12 mouse cellular contexts compared by ENCODE assay signal in genomic region chr7:100788291-100788690, GRCm38 (mm10).
DNase-seq lines count a peak whose midpoint lies in the region; ATAC-seq and TF ChIP-seq lines count a peak whose summit lies in the region.
"Had no signal": no experiment of that assay in that cellular context is flagged by ENCODE, and none has a peak within 500 bp of the region (broad histone marks: within the 10 kb centered on the region; RNA-seq: fewer than 3 reads in every experiment).

No protein-coding gene starts in this region.

- TF ChIP-seq CTCF in liver, adult 2 months (IDR thresholded peaks at IDR 0.05; ENCODE audit: low read depth, low read length), result no peak

- H3K27me3 ChIP-seq in liver, adult 2 months (ENCODE audit: control insufficient read depth, insufficient read depth, low read length), result no peaks in the 10 kb centered on the region
- no peaks in the 10 kb centered on the region for H3K27me3 ChIP-seq in liver, embryonic 11.5 days (replicated peaks; ENCODE audit: control insufficient read depth, insufficient read depth, low read length)
- H3K27me3 ChIP-seq: heart, embryonic 15.5 days; lung, embryonic 15.5 days; midbrain, embryonic 15.5 days had no signal

- H3K9ac ChIP-seq in liver, adult 2 months (ENCODE audit: low read depth, low read length), result no peak overlapping the region
- H3K9ac ChIP-seq in liver, embryonic 11.5 days (ENCODE audit: low read depth, low read length), result no peak overlapping the region
- H3K9ac ChIP-seq: heart, embryonic 15.5 days; lung, embryonic 15.5 days; midbrain, embryonic 15.5 days had no signal

- peak; percentile 23 for DNase-seq in adrenal gland, postnatal 14 days
- no peak for DNase-seq in adrenal gland, adult 8-10 months
- DNase-seq in liver, adult 2 months (ENCODE audit: extremely low read depth, low read depth, low spot score), result peak; percentile 50
- DNase-seq in liver, embryonic 11.5 days (ENCODE audit: low spot score), result no peak
- DNase-seq in gastrocnemius, postnatal 10 days, result peak; percentile 29
- DNase-seq in kidney, postnatal 10 days, result peak; percentile 22
- DNase-seq in embryo, embryonic 9.5 days (ENCODE audit: extremely low spot score), result no peak
- DNase-seq in frontal cortex, postnatal 36 days (ENCODE audit: low spot score in 2 of 2), result no peak

- no peaks in the 10 kb centered on the region for H3K36me3 ChIP-seq in liver, adult 2 months (ENCODE audit: control insufficient read depth, insufficient read depth, low read length)
- no peaks in the 10 kb centered on the region for H3K36me3 ChIP-seq in liver, embryonic 11.5 days (ENCODE audit: control insufficient read depth, insufficient read depth, low read length)
- H3K36me3 ChIP-seq: heart, embryonic 15.5 days; lung, embryonic 15.5 days; midbrain, embryonic 15.5 days had no signal

- 16% methylated on average over 1 of the region's 1 CpGs for WGBS in liver, adult 2 months
- WGBS in liver, embryonic 11.5 days, result 82% methylated on average over 1 of the region's 1 CpGs

- TF ChIP-seq POLR2A in liver, adult 2 months (IDR thresholded peaks at IDR 0.05; ENCODE audit: extremely low read depth, insufficient read depth, low read length), result no peak

- peaks cover 3% of the 10 kb centered on the region; the same call in 1 of the 2 replicates for H3K4me1 ChIP-seq in liver, adult 2 months (ENCODE audit: control insufficient read depth, insufficient read depth, low read length)
- peaks cover 10% of the 10 kb centered on the region; the same call in 1 of the 2 replicates for H3K4me1 ChIP-seq in liver, embryonic 11.5 days (replicated peaks; ENCODE audit: control insufficient read depth, insufficient read depth, low read length)
- H3K4me1 ChIP-seq: lung, embryonic 15.5 days; midbrain, embryonic 15.5 days had no signal

- no peak overlapping the region for H3K4me2 ChIP-seq in liver, embryonic 11.5 days
- H3K4me2 ChIP-seq: heart, embryonic 15.5 days; lung, embryonic 15.5 days; midbrain, embryonic 15.5 days had no signal

- H3K4me3 ChIP-seq in liver, adult 2 months (ENCODE audit: insufficient read depth, low read depth, low read length), result no peak overlapping the region
- no peak overlapping the region for H3K4me3 ChIP-seq in liver, embryonic 11.5 days (ENCODE audit: low read depth, low read length)
- H3K4me3 ChIP-seq: heart, embryonic 15.5 days; lung, embryonic 15.5 days; midbrain, embryonic 15.5 days had no signal

- H3K79me2 ChIP-seq in liver, adult 2 months (ENCODE audit: control insufficient read depth, insufficient read depth, low read length), result peaks cover 2% of the 10 kb centered on the region; the same call in 1 of the 2 replicates

- H3K9me3 ChIP-seq in liver, embryonic 11.5 days (ENCODE audit: control insufficient read depth, low read length), result no peaks in the 10 kb centered on the region
- H3K9me3 ChIP-seq: heart, embryonic 15.5 days; lung, embryonic 15.5 days; midbrain, embryonic 15.5 days had no signal

- no peak overlapping the region for H3K27ac ChIP-seq in liver, adult 2 months (replicated peaks; ENCODE audit: insufficient read depth, low read depth, low read length)
- H3K27ac ChIP-seq in liver, embryonic 11.5 days (ENCODE audit: low read depth, low read length), result no peak overlapping the region
- H3K27ac ChIP-seq: heart, embryonic 15.5 days; lung, embryonic 15.5 days; midbrain, embryonic 15.5 days had no signal

- ATAC-seq in liver, embryonic 11.5 days (replicated peaks; ENCODE audit: low FRiP score), result no peak
- ATAC-seq: intestine, embryonic 16.5 days; midbrain, embryonic 15.5 days had no signal

Comparison
In these comparisons a context has a peak if more than half of its experiments do, and no peak if none do; other contexts are left out.
1. DNase-seq: peak in adrenal gland, postnatal 14 days (single experiment), liver, adult 2 months (single experiment), gastrocnemius, postnatal 10 days (single experiment) and kidney, postnatal 10 days (single experiment); none in adrenal gland, adult 8-10 months (single experiment), liver, embryonic 11.5 days (single experiment), embryo, embryonic 9.5 days (single experiment) and frontal cortex, postnatal 36 days (0 of 2).